Mouse (Mus musculus): ENCODE results near the gene Ttc28. TPM values are rescaled to one million over a fixed set of nuclear protein-coding genes. Genes with fewer than 3 reads are reported as not detected.

Ttc28 gene
- total RNA-seq, 2 experiments from 2014 or later = 12.4 to 15.0 TPM

GRCm38 (mm10) chr5:111213935-111214450 is 334.4 kb downstream of the Ttc28 start:
- no peak for DNase-seq

- DNase-seq = no peak
Measured at GRCm38 (mm10) chr5:111214890-111215289, 335.3 kb downstream of the Ttc28 start.

- DNase-seq = no peak
Measured at GRCm38 (mm10) chr5:111215722-111216121, 336.1 kb downstream of the Ttc28 start.

- no peak for DNase-seq
Measured at GRCm38 (mm10) chr5:111216166-111216565, 336.6 kb downstream of the Ttc28 start.

GRCm38 (mm10) chr5:111217447-111218110 is 338.0 kb downstream of the Ttc28 start:
- DNase-seq = no peak

GRCm38 (mm10) chr5:111218111-111218891 is 338.7 kb downstream of the Ttc28 start:
- DNase-seq = no peak

- no peak for DNase-seq
Measured at GRCm38 (mm10) chr5:111218998-111219397, 339.4 kb downstream of the Ttc28 start.

GRCm38 (mm10) chr5:111220679-111221380 is 341.2 kb downstream of the Ttc28 start:
- DNase-seq = no peak

GRCm38 (mm10) chr5:111222820-111223219 is 343.2 kb downstream of the Ttc28 start:
- no peak for DNase-seq

GRCm38 (mm10) chr5:111225306-111225705 is 345.7 kb downstream of the Ttc28 start:
- DNase-seq = no peak

GRCm38 (mm10) chr5:111226486-111226885 is 346.9 kb downstream of the Ttc28 start:
- no peak for DNase-seq

GRCm38 (mm10) chr5:111227850-111228249 is 348.2 kb downstream of the Ttc28 start:
- no peak for DNase-seq

GRCm38 (mm10) chr5:111228302-111229040 is 348.9 kb downstream of the Ttc28 start:
- DNase-seq = no peak

GRCm38 (mm10) chr5:111229041-111229394 is 349.4 kb downstream of the Ttc28 start:
- no peak for DNase-seq

GRCm38 (mm10) chr5:111229671-111230070 is 350.1 kb downstream of the Ttc28 start:
- no peak for DNase-seq

GRCm38 (mm10) chr5:111231044-111231443 is 351.4 kb downstream of the Ttc28 start:
- DNase-seq = no peak

- no peak for DNase-seq
Measured at GRCm38 (mm10) chr5:111231769-111232168, 352.2 kb downstream of the Ttc28 start.

GRCm38 (mm10) chr5:111233022-111233709 is 353.6 kb downstream of the Ttc28 start:
- no peak for DNase-seq

- peak; percentile 65 for DNase-seq
Measured at GRCm38 (mm10) chr5:111235131-111235530, 355.5 kb downstream of the Ttc28 start.

- DNase-seq = no peak
Measured at GRCm38 (mm10) chr5:111237176-111237636, 357.6 kb downstream of the Ttc28 start.

GRCm38 (mm10) chr5:111239223-111239622 is 359.6 kb downstream of the Ttc28 start:
- DNase-seq = no peak
